Mouse (Mus musculus) cortical plate, adult 2 months (tissue): Measurements from ENCODE around the gene Entpd8. TPM values are rescaled to one million over a fixed set of nuclear protein-coding genes. Genes with fewer than 3 reads are reported as not detected.

Experiments
- H3K27ac ChIP-seq: fragments of 200-500 bp; 2 replicates; pipeline ENCODE4 v1.5.1; 2012; ENCODE audit warnings: low read length, control low read depth, inconsistent platforms; ENCODE audit not compliant: insufficient read depth
- H3K4me1 ChIP-seq: fragments of 200-500 bp; 2 replicates; pipeline ENCODE4 v1.6.1; 2011; ENCODE audit warnings: low read length; ENCODE audit not compliant: control insufficient read depth, insufficient read depth
- H3K4me3 ChIP-seq: fragments of 200-500 bp; 2 replicates; pipeline ENCODE4 v1.5.1; 2011; ENCODE audit warnings: mild to moderate bottlenecking, low read length, control low read depth; ENCODE audit not compliant: insufficient read depth
- CTCF ChIP-seq: fragments of 200-500 bp; IDR thresholded peaks from 2 replicates; pipeline ENCODE4 v1.5.1; 2011; ENCODE audit warnings: mild to moderate bottlenecking, control low read depth, low read length; ENCODE audit not compliant: insufficient read depth; ENCODE audit errors: extremely low read depth
- POLR2A ChIP-seq: fragments of 200-500 bp; IDR thresholded peaks from 2 replicates; pipeline ENCODE4 v1.6.1; 2011; ENCODE audit warnings: mild to moderate bottlenecking, low read length, control low read depth; ENCODE audit not compliant: insufficient read depth; ENCODE audit errors: extremely low read depth
- polyA plus RNA-seq: library from polyadenylated mRNA; depleted of rRNA; stranded (reverse); fragments of >200 nt; gene quantifications from 2 replicates; pipeline ENCODE4 v1.2.3, GENCODE M21; 2012; rRNA removed

The Entpd8 gene
- polyA plus RNA-seq, 1 experiment = not detected

GRCm38 (mm10) chr2:25127206-25127605, 47.1 kb downstream of the Entpd8 start:
- Histone ChIP-seq H3K27ac (no peak overlapping the region), H3K4me3 (no peak overlapping the region), H3K4me1 (peaks cover 3% of the 10 kb centered on the region; the same call in 1 of the 2 replicates)
- TF ChIP-seq POLR2A (no peak), CTCF (peak; percentile 69)

- Histone ChIP-seq H3K27ac (no peak overlapping the region), H3K4me1 (peaks cover 3% of the 10 kb centered on the region; the same call in 1 of the 2 replicates), H3K4me3 (no peak overlapping the region)
- no peak for TF ChIP-seq POLR2A
- TF ChIP-seq CTCF = no peak
These were observed 48.0 kb downstream of the Entpd8 start for GRCm38 (mm10) chr2:25128072-25128471.

GRCm38 (mm10) chr2:25131601-25132000, 51.5 kb downstream of the Entpd8 start:
- Histone ChIP-seq H3K4me3 (no peak overlapping the region), H3K4me1 (peaks cover 3% of the 10 kb centered on the region; the same call in 1 of the 2 replicates), H3K27ac (no peak overlapping the region)
- TF ChIP-seq CTCF (no peak), POLR2A (no peak)

Other genes with a start within 250 kb of the Entpd8 start
- 52.6 and 57.5 TPM in 2 replicates for gene Ehmt1, start 160.7 kb upstream of the Entpd8 start, polyA plus RNA-seq
- gene Arrdc1, start 145.1 kb upstream of the Entpd8 start, polyA plus RNA-seq = 40.4 and 47.4 TPM in 2 replicates
- gene Zmynd19, start 130.5 kb upstream of the Entpd8 start, polyA plus RNA-seq = 21.4 and 21.6 TPM in 2 replicates
- 34.6 and 37.3 TPM in 2 replicates for gene Dph7, start 117.9 kb upstream of the Entpd8 start, polyA plus RNA-seq
- 137 TPM in 2 replicates for gene Mrpl41, start 105.2 kb upstream of the Entpd8 start, polyA plus RNA-seq
- 20.1 and 22.5 TPM in 2 replicates for gene Pnpla7, start 104.3 kb upstream of the Entpd8 start, polyA plus RNA-seq
- gene Nsmf, start 25.9 kb upstream of the Entpd8 start, polyA plus RNA-seq = 724 and 838 TPM in 2 replicates
- not detected in 2 replicates for gene Noxa1, start 14.8 kb downstream of the Entpd8 start, polyA plus RNA-seq
- gene Nrarp, start 100.5 kb downstream of the Entpd8 start, polyA plus RNA-seq = 22.1 and 24.2 TPM in 2 replicates
- gene Tor4a, start 116.6 kb downstream of the Entpd8 start, polyA plus RNA-seq = 2.5 TPM in 2 replicates
- 52.0 and 57.5 TPM in 2 replicates for gene Nelfb, start 131.2 kb downstream of the Entpd8 start, polyA plus RNA-seq
- gene Stpg3, start 134.3 kb downstream of the Entpd8 start, polyA plus RNA-seq = 0.11 TPM in 1 of 2 replicates, not detected in the other
- gene Fam166a, start 138.4 kb downstream of the Entpd8 start, polyA plus RNA-seq = 0.19 and 0.21 TPM in 2 replicates
- 527 and 537 TPM in 2 replicates for gene Tubb4b, start 144.4 kb downstream of the Entpd8 start, polyA plus RNA-seq
- gene Slc34a3, start 154.1 kb downstream of the Entpd8 start, polyA plus RNA-seq = 0.26 and 0.44 TPM in 2 replicates
- not detected in 2 replicates for gene Rnf224, start 156.5 kb downstream of the Entpd8 start, polyA plus RNA-seq
- 314 and 325 TPM in 2 replicates for gene Rnf208, start 162.0 kb downstream of the Entpd8 start, polyA plus RNA-seq
- gene Cysrt1, start 162.1 kb downstream of the Entpd8 start, polyA plus RNA-seq = 0.21 and 0.57 TPM in 2 replicates
- gene AL732309.1, start 166.6 kb downstream of the Entpd8 start, polyA plus RNA-seq = 14.0 and 15.5 TPM in 2 replicates
- 33.8 and 36.0 TPM in 2 replicates for gene Tmem203, start 175.1 kb downstream of the Entpd8 start, polyA plus RNA-seq
- gene Tprn, start 182.3 kb downstream of the Entpd8 start, polyA plus RNA-seq = 14.0 and 22.0 TPM in 2 replicates
- 87.9 and 93.2 TPM in 2 replicates for gene Ssna1, start 192.1 kb downstream of the Entpd8 start, polyA plus RNA-seq
- gene Anapc2, start 192.2 kb downstream of the Entpd8 start, polyA plus RNA-seq = 75.7 and 76.5 TPM in 2 replicates
- not detected in 2 replicates for gene Tmem210, start 207.8 kb downstream of the Entpd8 start, polyA plus RNA-seq
- not detected in 2 replicates for gene Lrrc26, start 209.6 kb downstream of the Entpd8 start, polyA plus RNA-seq
- gene Grin1, start 238.9 kb downstream of the Entpd8 start, polyA plus RNA-seq = 336 and 340 TPM in 2 replicates